Mouse (Mus musculus): Measurements from ENCODE around the gene Tnfrsf14. TPM values are rescaled to one million over a fixed set of nuclear protein-coding genes. Genes with fewer than 3 reads are reported as not detected.

Tnfrsf14 gene
- polyA plus RNA-seq, 1 experiment from 2014 or later: 0.28 TPM

GRCm38 (mm10) chr4:154929088-154929660, 811 bp upstream of the Tnfrsf14 start:
- Histone ChIP-seq H3K27ac (no peak overlapping the region), H3K4me1 (no peaks in the 10 kb centered on the region), H3K36me3 (replicated peaks) (no peaks in the 10 kb centered on the region), H3K9me3 (no peaks in the 10 kb centered on the region), H3K27me3 (replicated peaks) (no peaks in the 10 kb centered on the region), H3K4me3 (no peak overlapping the region), H3K4me2 (no peak overlapping the region), H3K9ac (no peak overlapping the region)
- WGBS: 85% methylated on average over 12 of the region's 12 CpGs
- no peak for ATAC-seq (replicated peaks)

GRCm38 (mm10) chr4:154927899-154928337, 445 bp downstream of the Tnfrsf14 start:
- whole genome bisulfite sequencing: 71% methylated on average over 5 of the region's 5 CpGs
- Histone ChIP-seq H3K27ac (no peak overlapping the region), H3K27me3 (replicated peaks) (no peaks in the 10 kb centered on the region), H3K4me3 (no peak overlapping the region), H3K4me1 (no peaks in the 10 kb centered on the region), H3K9me3 (no peaks in the 10 kb centered on the region), H3K4me2 (no peak overlapping the region), H3K36me3 (replicated peaks) (no peaks in the 10 kb centered on the region), H3K9ac (no peak overlapping the region)
- no peak for ATAC-seq (replicated peaks)

GRCm38 (mm10) chr4:154926969-154927898, 1.1 kb downstream of the Tnfrsf14 start:
- no peaks in the 10 kb centered on the region for H3K9me3 ChIP-seq
- H3K27me3 ChIP-seq (replicated peaks): no peaks in the 10 kb centered on the region
- ATAC-seq (replicated peaks): no peak
- no peak overlapping the region for H3K4me3 ChIP-seq
- H3K9ac ChIP-seq: no peak overlapping the region
- no peak overlapping the region for H3K4me2 ChIP-seq
- WGBS: 74% methylated on average over 9 of the region's 9 CpGs
- no peaks in the 10 kb centered on the region for H3K4me1 ChIP-seq
- H3K27ac ChIP-seq: no peak overlapping the region
- no peaks in the 10 kb centered on the region for H3K36me3 ChIP-seq (replicated peaks)

- H3K9me3 ChIP-seq: no peaks in the 10 kb centered on the region
- no peak overlapping the region for H3K4me2 ChIP-seq
- ATAC-seq (replicated peaks): no peak
- no peak overlapping the region for H3K4me3 ChIP-seq
- H3K36me3 ChIP-seq (replicated peaks): no peaks in the 10 kb centered on the region
- no peaks in the 10 kb centered on the region for H3K4me1 ChIP-seq
- WGBS: 59% methylated on average over 4 of the region's 4 CpGs
- no peak overlapping the region for H3K9ac ChIP-seq
- H3K27ac ChIP-seq: no peak overlapping the region
- H3K27me3 ChIP-seq (replicated peaks): no peaks in the 10 kb centered on the region
These were observed 3.0 kb downstream of the Tnfrsf14 start for GRCm38 (mm10) chr4:154925413-154925812.

- 79% methylated on average over 5 of the region's 5 CpGs for WGBS
- no peak overlapping the region for H3K4me3 ChIP-seq
- H3K9me3 ChIP-seq: no peaks in the 10 kb centered on the region
- no peaks in the 10 kb centered on the region for H3K36me3 ChIP-seq (replicated peaks)
- no peak overlapping the region for H3K27ac ChIP-seq
- no peaks in the 10 kb centered on the region for H3K27me3 ChIP-seq (replicated peaks)
- H3K4me1 ChIP-seq: no peaks in the 10 kb centered on the region
- no peak overlapping the region for H3K9ac ChIP-seq
- H3K4me2 ChIP-seq: no peak overlapping the region
- no peak for ATAC-seq (replicated peaks)
These were observed 5.4 kb downstream of the Tnfrsf14 start for GRCm38 (mm10) chr4:154922931-154923330.

GRCm38 (mm10) chr4:154922291-154922690, 6.1 kb downstream of the Tnfrsf14 start:
- H3K27me3 ChIP-seq (replicated peaks): no peaks in the 10 kb centered on the region
- ATAC-seq (replicated peaks): no peak
- 79% methylated on average over 4 of the region's 4 CpGs for WGBS

GRCm38 (mm10) chr4:154916662-154917061, 11.7 kb downstream of the Tnfrsf14 start:
- ATAC-seq (replicated peaks): no peak
- Histone ChIP-seq H3K27me3 (replicated peaks) (no peaks in the 10 kb centered on the region), H3K36me3 (replicated peaks) (no peaks in the 10 kb centered on the region), H3K9me3 (no peaks in the 10 kb centered on the region), H3K4me2 (no peak overlapping the region), H3K9ac (no peak overlapping the region), H3K27ac (no peak overlapping the region), H3K4me3 (no peak overlapping the region), H3K4me1 (no peaks in the 10 kb centered on the region)
- WGBS: 85% methylated on average over 4 of the region's 4 CpGs

More at GRCm38 (mm10) chr4:154922291-154922690, 6.1 kb downstream of the Tnfrsf14 start:
- Histone ChIP-seq H3K36me3 (replicated peaks) (no peaks in the 10 kb centered on the region), H3K9ac (no peak overlapping the region), H3K4me2 (no peak overlapping the region), H3K4me3 (no peak overlapping the region), H3K9me3 (no peaks in the 10 kb centered on the region), H3K27ac (no peak overlapping the region), H3K4me1 (no peaks in the 10 kb centered on the region)

- Histone ChIP-seq H3K4me2 (no peak overlapping the region), H3K4me3 (no peak overlapping the region), H3K27me3 (replicated peaks) (no peaks in the 10 kb centered on the region), H3K9ac (no peak overlapping the region), H3K4me1 (no peaks in the 10 kb centered on the region), H3K36me3 (replicated peaks) (no peaks in the 10 kb centered on the region), H3K9me3 (no peaks in the 10 kb centered on the region), H3K27ac (no peak overlapping the region)
- no peak for ATAC-seq (replicated peaks)
- 87% methylated on average over 10 of the region's 10 CpGs for whole genome bisulfite sequencing
These were observed 13.1 kb downstream of the Tnfrsf14 start for GRCm38 (mm10) chr4:154915286-154915685.

- no peaks in the 10 kb centered on the region for H3K36me3 ChIP-seq (replicated peaks)
- no peak for ATAC-seq (replicated peaks)
- no peak overlapping the region for H3K9ac ChIP-seq
- no peaks in the 10 kb centered on the region for H3K27me3 ChIP-seq (replicated peaks)
- no peaks in the 10 kb centered on the region for H3K9me3 ChIP-seq
- no peak overlapping the region for H3K27ac ChIP-seq
- no peak overlapping the region for H3K4me3 ChIP-seq
- no peak overlapping the region for H3K4me2 ChIP-seq
- 86% methylated on average over 3 of the region's 3 CpGs for WGBS
- H3K4me1 ChIP-seq: no peaks in the 10 kb centered on the region
These were observed 13.7 kb downstream of the Tnfrsf14 start for GRCm38 (mm10) chr4:154914707-154915106.

- H3K9ac ChIP-seq: no peak overlapping the region
- no peaks in the 10 kb centered on the region for H3K27me3 ChIP-seq (replicated peaks)
- 89% methylated on average over 4 of the region's 4 CpGs for WGBS
- no peaks in the 10 kb centered on the region for H3K36me3 ChIP-seq (replicated peaks)
- H3K27ac ChIP-seq: no peak overlapping the region
- H3K4me3 ChIP-seq: no peak overlapping the region
- H3K4me1 ChIP-seq: no peaks in the 10 kb centered on the region
- no peak for ATAC-seq (replicated peaks)
- H3K9me3 ChIP-seq: no peaks in the 10 kb centered on the region
- H3K4me2 ChIP-seq: no peak overlapping the region
These were observed 14.1 kb downstream of the Tnfrsf14 start for GRCm38 (mm10) chr4:154914252-154914651.

- Histone ChIP-seq H3K9ac (no peak overlapping the region), H3K36me3 (replicated peaks) (no peaks in the 10 kb centered on the region), H3K4me1 (no peaks in the 10 kb centered on the region), H3K27me3 (replicated peaks) (no peaks in the 10 kb centered on the region), H3K9me3 (no peaks in the 10 kb centered on the region), H3K4me2 (no peak overlapping the region), H3K4me3 (no peak overlapping the region), H3K27ac (no peak overlapping the region)
- ATAC-seq (replicated peaks): no peak
- WGBS: 92% methylated on average over 3 of the region's 3 CpGs
These were observed 14.5 kb downstream of the Tnfrsf14 start for GRCm38 (mm10) chr4:154913845-154914244.

GRCm38 (mm10) chr4:154911644-154912043, 16.7 kb downstream of the Tnfrsf14 start:
- Histone ChIP-seq H3K4me3 (no peak overlapping the region), H3K9me3 (no peaks in the 10 kb centered on the region), H3K36me3 (replicated peaks) (no peaks in the 10 kb centered on the region), H3K27ac (no peak overlapping the region), H3K9ac (no peak overlapping the region), H3K4me1 (peaks cover 4% of the 10 kb centered on the region), H3K27me3 (replicated peaks) (no peaks in the 10 kb centered on the region), H3K4me2 (no peak overlapping the region)
- ATAC-seq (replicated peaks): no peak
- WGBS: 75% methylated on average over 2 of the region's 2 CpGs
